Mouse (Mus musculus): Measurements from ENCODE around the gene Dnah7a. TPM values are rescaled to one million over a fixed set of nuclear protein-coding genes. Genes with fewer than 3 reads are reported as not detected.
"Not testable (repeated sequence)": the region's sequence is repeated elsewhere in the genome, so short reads cannot be mapped to it uniquely, and the experiment has no call there.

Dnah7a gene
- total RNA-seq, 2 experiments from 2014 or later, result 0.20 to 0.33 TPM

DNA sequence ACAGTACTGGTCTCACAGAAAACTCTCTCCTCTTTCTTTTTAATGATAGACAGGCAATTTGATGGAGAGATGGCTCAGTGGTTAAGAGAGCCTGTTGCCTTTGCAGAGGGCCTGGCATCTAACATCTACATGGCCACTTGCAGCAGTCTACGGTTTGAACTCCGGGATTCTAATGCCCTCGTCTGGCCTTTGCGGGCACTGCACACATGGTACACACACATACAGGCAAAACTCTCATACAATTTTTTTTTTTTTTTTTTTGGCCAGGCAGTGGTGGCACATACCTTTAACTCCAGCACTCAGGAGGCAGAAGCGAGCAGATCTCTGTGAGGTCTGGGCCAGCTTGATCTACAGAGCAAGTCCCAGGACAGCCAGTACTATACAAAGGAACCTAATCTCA, 2.4 kb downstream of the Dnah7a start:
- DNase-seq, result no peak

- DNase-seq, result not testable (repeated sequence)
These were observed 42.3 kb downstream of the Dnah7a start for GRCm38 (mm10) chr1:53664268-53664667.

DNA sequence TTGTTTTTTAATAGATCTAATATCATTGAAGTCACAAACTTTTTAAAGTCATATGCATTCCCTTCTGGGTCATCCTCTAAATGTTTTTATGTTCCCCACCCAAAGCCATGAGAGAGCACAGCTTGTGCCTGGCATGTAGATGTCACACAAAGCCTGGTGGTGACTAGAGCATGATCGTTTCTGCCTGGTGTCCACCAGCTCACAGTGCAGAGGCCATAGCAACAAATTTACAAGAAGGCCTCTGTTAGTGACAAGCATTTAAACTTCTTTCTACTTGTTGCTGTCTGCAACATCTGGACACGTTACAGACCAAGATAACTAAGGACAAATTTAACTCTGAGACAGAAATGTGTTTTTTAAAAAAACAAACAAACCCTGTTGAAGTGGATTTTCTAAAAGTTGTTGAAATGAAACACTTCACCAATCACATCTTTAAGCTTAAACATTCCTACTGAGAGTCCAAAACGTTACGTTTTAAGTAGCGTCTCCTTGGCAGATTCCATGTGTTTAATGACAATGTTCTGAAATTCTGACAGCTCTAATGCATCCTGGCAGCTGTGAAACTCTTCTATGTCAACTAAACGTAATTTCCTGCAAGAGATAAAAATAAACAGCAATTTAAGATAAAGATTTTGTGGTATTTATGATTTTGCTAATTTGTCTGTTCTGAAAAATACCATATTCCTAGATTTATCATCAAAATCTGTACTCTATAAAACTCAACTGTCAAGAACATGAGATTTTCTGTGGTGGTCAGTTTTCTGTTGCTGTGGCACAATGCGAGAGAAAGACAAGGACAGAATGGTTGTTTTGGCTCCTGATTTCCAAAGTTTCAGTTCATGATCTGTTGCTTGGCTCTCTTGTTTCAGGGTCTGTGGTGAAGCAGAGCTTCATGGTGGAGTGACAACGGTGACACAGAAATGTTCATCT, 66.5 kb downstream of the Dnah7a start:
- DNase-seq, result no peak

GRCm38 (mm10) chr1:53635641-53636040, 70.9 kb downstream of the Dnah7a start:
- DNase-seq, result not testable (repeated sequence)

- not testable (repeated sequence) for DNase-seq
These were observed 74.5 kb downstream of the Dnah7a start for GRCm38 (mm10) chr1:53632040-53632439.

DNA sequence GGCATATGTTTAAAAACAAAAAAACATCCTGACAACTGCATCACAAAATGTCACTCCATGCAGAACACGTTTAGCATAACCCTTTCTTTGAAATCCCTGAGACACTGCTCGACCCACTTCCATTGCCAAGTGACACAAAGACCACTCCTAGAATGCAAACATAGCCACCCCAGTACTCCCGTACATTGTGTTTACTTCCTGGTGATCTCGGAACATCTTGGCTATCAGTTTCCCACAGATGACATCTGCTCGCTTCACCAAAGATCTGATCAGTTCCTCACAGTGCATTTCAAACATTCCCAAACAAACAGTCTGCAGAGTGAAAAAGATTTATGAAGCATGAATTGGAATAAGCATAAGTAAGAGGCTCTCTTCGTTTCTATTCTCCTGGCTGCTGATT, 76.6 kb downstream of the Dnah7a start:
- DNase-seq, result no peak

GRCm38 (mm10) chr1:53613486-53613885, 93.1 kb downstream of the Dnah7a start:
- no peak for DNase-seq

DNA sequence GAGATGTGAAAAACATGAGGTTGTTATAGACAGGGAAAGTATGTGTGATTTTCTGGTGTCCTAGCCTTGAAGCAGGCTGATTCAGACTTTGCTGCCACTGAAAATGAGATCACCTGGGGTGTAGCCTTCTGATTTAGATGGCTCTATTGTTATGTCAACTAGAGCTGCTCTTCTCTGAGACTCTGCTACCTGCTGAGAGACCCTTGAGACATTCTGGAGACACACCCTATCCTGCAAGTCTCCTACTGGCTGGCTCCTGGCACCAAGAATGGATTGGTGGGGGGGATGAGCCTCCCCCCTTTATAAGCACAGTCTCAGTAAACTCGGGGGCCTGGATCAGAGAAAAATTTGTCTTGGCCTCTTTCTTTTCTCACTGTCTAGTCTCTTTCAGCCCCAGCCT, 125.3 kb downstream of the Dnah7a start:
- not testable (repeated sequence) for DNase-seq

GRCm38 (mm10) chr1:53557918-53558317, 148.7 kb downstream of the Dnah7a start:
- not testable (repeated sequence) for DNase-seq

DNA sequence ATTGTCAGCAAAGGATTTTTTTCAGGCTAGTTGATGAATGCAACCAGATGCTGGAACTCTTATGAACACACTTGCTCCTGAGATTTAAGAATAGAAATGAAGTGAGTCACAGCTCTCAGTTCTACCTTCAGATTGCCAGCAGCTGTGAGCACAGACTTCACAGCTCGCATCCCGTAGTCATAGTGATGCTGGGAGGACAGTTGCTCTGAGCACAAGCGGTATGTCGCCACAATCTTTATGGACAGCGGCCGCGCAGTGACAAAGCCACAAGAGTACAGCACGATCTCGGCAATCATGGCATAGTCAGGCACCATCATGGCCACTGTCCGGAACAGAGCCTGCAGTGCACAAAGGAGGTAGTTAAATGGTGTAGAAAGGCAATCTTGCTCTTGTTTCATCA, 159.6 kb downstream of the Dnah7a start:
- not testable (repeated sequence) for DNase-seq

DNA sequence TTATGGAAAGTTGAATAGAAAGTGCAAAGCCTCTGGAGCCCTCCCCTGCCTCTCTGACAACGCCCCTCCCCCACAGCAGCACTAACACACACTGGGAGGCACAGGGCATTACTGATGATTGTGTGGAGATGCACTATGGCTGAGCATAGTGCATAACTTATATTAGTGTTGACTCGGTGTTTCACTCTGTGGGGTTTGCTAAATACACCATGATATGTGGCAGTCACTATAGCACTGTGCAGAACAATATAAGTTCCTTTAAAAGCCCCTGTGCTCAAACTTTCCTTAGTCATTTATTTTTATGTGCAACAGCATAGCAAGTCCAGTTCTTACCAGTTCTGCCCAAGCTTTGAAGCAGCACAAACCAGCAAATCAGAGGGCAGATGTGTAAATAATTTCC, 168.2 kb downstream of the Dnah7a start:
- DNase-seq, result not testable (repeated sequence)

DNA sequence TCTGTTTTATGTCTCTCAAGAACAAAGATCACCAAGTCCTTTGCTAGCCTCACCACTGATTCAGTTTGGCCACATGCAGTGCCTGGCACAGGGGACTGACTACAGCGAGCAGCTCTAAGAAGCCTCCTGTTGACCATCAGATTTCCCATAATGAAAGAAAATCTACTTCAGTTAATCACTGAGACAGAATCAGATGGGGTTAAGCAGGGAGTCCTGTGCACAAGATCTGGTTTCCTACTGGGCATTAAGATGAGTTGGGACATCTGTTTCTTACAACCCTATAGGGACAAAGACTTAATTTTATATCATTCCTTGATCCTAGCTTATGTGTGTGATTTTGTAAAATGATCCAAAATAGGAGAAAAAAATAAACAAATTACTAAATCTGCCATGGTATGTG, 171.8 kb downstream of the Dnah7a start:
- DNase-seq, result not testable (repeated sequence)

DNA sequence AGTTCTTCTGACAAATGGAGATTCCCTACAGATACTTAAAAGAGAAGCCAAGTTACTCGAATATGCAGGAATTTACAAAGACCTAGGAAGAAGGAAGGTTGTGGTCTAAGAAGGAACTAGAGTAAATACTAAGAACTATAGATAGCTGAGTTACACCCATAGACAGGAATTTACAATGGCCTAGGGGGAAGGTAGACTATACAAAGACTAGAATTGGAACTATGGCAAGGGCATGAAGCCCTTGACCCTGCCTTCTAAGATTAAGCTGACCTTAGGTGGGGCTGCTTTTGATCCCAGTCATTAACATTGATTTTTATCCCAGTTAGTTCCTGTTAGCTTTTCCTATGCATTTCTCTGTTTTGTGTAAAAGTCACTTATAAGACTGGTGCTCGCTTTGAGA, 180.6 kb downstream of the Dnah7a start:
- DNase-seq, result not testable (repeated sequence)

GRCm38 (mm10) chr1:53473699-53474098, 232.9 kb downstream of the Dnah7a start:
- no peak for DNase-seq

- not testable (repeated sequence) for DNase-seq
These were observed 234.5 kb downstream of the Dnah7a start for GRCm38 (mm10) chr1:53472084-53472483.

GRCm38 (mm10) chr1:53467325-53467670, 239.3 kb downstream of the Dnah7a start:
- no peak for DNase-seq

GRCm38 (mm10) chr1:53466524-53467324, 239.9 kb downstream of the Dnah7a start:
- DNase-seq, result not testable (repeated sequence)

- not testable (repeated sequence) for DNase-seq
These were observed 267.4 kb downstream of the Dnah7a start for GRCm38 (mm10) chr1:53439173-53439572.

GRCm38 (mm10) chr1:53432433-53432832, 274.2 kb downstream of the Dnah7a start:
- not testable (repeated sequence) for DNase-seq

GRCm38 (mm10) chr1:53405803-53406325, 300.7 kb downstream of the Dnah7a start:
- no peak for DNase-seq

GRCm38 (mm10) chr1:53393936-53394760, 312.4 kb downstream of the Dnah7a start:
- DNase-seq, result peak; percentile 15 to 17

DNA sequence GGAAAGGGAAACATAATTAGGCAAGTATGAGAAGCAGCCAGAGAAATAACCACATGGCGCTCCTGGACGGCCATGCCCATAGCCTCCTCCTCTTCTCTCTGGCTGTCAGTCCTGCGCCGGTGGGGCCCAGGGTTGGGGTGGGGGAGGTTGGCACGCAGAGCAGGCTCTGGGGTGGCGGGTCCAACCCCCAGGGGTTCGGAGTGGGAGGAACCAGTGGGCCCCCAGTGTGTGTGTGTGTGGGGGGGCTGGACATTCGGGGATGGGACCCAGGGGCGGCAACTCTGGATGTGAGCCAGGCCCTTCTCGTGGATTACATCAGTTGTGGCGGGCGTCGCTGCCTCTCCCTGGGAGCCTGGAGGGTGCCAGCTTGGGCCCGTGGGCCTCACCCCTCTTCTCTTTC, 317.8 kb downstream of the Dnah7a start:
- DNase-seq, result no peak
